Mouse (Mus musculus) heart, adult 2 months (tissue): ENCODE results near the gene Dusp14.

Source experiments
- CTCF ChIP-seq: fragments of 200-600 bp; IDR thresholded peaks from 2 replicates; pipeline ENCODE4 v1.8.1; 2022; ENCODE audit warnings: antibody characterized with exemption, mild to moderate bottlenecking, moderate library complexity
- EP300 ChIP-seq: fragments of 200-500 bp; IDR thresholded peaks from 2 replicates; pipeline ENCODE4 v1.6.1; 2011; ENCODE audit warnings: low read depth, low read length, control low read depth; ENCODE audit not compliant: insufficient read depth
- POLR2A ChIP-seq: fragments of 200-500 bp; IDR thresholded peaks from 2 replicates; pipeline ENCODE4 v1.6.1; 2011; ENCODE audit warnings: mild to moderate bottlenecking, low read depth, low read length, control low read depth; ENCODE audit not compliant: insufficient read depth

- no peak for TF ChIP-seq POLR2A
- no peak for TF ChIP-seq CTCF
- TF ChIP-seq EP300: no peak
These were observed 44.6 kb upstream of the Dusp14 start for GRCm38 (mm10) chr11:84113623-84114022.
